Mouse (Mus musculus) CD8-positive naive resting alpha-beta T cell, adult 2 months (primary cell): Measurements from ENCODE around the gene Lrrc61.
A peak's percentile ranks its signal among the peaks of the same experiment; 100 is the strongest.

Experiments
- DNase-seq, 2 experiments: peaks; one replicate each; pipeline ENCODE4 v3.0.0; 2022; ENCODE audit warnings: low read depth in 2 of 2, low spot score in 2 of 2

Lrrc61 gene

DNA sequence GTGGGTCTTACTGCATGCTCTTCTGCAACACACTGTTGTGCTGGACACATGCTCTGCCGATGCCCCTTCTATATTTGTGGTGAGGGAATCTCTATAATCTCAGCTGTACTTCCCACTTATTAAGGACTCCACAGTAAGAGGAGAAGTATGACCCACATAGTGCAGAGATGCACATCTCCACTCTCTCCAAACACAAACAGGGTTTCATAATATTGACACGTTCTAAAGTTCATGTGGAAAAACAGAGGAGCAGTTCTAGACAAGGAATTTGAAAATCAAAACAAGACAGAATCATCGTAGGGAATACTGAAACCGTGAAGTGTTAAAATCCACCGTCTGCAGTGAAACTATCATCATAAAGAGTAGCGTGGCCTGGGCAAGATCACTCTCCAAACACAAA lies 37.3 kb downstream of the Lrrc61 start:
- no peak for DNase-seq

GRCm38 (mm10) chr6:48593158-48594042 lies 38.8 kb downstream of the Lrrc61 start, which contains the start of the genes Repin1 and Gm44965:
Gene Repin1, plus strand, starts transcription at chr6:48593883.
Gene Gm44965, plus strand, starts transcription at chr6:48593941.
- DNase-seq: peak in 1 of 2 experiments; percentile 29

DNA sequence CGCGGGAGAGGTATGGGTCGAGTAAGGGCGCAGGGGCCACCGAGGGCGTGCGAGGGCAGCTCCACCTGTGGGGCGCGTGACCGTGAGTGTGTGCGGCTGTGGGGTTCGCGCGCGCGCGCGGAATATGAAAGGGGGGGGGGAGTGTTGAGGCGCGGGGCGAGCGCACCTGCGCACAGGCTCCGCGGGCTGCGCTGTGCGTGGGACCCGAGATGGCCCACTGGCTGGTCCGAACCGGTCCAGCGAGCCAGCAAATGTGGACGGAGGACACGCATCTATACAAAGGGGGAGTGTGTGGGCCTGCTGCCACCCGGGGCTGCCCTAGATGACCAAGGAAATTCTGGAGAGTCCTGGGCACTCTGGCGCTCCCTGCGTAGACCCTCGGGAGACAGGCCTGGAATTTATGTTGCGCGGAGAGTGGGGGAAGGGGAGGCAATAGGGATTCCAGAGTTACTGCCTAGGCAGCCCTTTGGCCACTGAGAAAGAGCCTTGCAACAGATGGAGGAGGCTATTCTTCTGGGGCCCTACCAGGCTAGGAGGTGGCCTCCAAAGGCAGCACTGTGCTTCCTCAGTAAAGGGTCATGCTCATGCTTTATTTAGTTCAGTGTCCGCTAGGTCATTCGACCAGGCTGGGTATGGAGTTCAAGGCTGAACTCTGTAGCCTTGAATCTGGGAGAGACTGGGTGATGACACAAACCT lies 39.6 kb downstream of the Lrrc61 start:
- DNase-seq: no peak

GRCm38 (mm10) chr6:48595278-48595677 lies 40.7 kb downstream of the Lrrc61 start:
- DNase-seq: no peak

- DNase-seq: no peak
Observed at GRCm38 (mm10) chr6:48596545-48597232, 42.1 kb downstream of the Lrrc61 start.

DNA sequence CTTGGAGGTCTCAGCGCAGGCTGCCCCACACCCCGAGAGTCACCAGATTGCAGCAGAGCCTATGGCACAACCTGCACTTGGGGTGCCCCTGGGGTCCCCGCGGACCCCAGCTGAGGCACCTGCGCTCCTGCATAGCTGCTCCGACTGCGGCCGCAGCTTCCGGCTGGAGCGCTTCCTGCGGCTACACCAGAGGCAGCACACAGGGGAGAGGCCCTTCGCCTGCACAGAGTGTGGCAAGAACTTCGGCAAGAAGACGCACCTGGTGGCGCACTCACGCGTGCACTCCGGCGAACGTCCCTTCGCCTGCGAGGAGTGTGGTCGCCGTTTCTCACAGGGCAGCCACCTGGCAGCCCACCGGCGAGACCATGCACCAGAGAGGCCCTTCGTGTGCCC lies 42.6 kb downstream of the Lrrc61 start:
- no peak for DNase-seq

DNA sequence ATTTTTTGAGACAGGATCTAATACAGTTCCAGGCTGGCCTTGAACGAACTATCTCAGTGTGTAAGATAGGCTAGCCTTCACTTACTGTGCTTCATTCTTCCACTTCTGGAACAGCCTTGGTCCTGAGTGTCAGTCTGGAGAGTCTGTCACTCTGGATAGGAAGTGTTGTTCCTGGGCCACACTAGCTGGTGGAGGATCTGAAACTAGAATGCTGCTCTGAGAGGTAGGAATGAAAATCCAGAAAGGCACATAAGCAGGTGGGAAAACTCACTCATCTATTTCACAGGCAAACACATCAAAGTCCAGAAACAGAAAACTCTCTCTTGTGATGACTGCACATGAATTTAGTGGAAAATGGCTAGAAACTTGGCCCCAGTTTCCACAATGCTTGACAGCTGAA lies 46.0 kb downstream of the Lrrc61 start:
- no peak for DNase-seq

DNA sequence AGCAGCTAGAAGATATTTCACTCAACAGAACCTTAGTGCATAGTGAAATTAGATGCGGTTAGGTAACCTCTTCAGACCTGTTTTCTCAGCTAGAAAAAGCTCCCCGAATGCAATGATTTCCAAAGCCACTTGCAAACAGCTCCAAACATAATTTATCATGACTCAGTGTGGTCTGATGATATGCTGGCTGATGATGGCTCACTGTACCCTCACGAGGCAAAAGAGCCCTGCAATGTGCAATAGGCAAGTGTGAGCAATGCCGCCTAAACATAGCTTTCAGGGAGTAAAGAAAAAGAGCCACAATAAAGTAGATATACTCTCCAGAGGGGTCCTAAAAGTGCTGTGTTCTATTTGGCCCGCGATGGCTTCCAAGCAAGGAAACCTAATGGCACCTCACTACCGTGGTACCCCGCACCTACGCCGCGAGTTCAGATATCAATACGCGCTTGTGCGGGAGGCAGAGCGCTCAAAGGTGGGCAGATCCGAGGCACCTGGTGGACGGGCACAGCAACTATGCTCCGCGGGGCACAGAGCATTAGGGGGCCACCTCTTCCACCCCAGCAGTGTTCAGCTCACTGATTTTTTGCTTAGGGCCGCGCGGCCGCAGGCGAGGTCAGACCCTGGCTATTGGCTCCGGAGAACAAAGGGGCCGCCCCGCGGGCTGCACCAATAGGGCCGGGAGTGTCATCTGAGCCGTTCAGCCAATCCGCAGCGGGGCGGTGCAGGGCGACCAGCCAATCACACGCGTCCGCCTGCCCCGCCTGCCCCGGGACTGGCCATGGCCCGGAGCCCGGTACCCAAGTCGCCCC lies 46.9 kb downstream of the Lrrc61 start, which contains the start of gene Zfp775:
TSS of gene Zfp775 (plus strand) at position 793 of the 809 bp plus-strand sequence.
- peak; percentile 85 to 87 for DNase-seq

DNA sequence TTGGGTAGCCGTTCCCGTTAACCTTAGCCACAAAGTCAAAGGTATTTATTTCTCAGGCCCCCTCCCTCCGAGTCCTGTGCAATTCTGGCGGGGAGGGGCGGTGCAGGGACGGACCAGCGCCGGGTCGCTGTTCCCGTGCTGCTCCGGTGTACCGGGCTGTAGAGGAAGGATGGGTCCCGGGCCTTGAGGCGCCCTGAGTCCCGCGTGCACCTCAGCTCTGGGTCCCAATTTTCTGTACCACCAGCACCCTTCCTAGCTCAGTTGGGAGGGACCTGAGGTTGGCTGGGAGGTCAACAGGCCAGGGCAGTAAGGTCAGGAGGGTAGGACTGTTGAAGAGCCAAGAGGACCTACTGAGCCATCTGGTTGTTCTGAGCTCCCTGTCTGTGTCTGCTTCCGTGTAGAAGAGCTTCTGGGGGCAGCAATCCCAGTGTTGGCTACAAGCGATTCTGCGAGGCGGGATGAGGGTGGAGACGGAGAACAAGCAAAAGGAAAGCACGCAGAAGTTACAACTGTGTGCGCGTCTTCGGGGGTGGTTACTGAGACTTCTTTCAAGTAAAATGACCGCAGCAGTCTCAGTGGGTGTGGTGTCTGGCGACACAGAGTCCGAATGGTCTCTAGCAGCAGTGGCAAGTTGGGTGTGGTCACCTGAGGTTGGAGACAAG lies 47.6 kb downstream of the Lrrc61 start:
- peak in 1 of 2 experiments; percentile 18 for DNase-seq

DNA sequence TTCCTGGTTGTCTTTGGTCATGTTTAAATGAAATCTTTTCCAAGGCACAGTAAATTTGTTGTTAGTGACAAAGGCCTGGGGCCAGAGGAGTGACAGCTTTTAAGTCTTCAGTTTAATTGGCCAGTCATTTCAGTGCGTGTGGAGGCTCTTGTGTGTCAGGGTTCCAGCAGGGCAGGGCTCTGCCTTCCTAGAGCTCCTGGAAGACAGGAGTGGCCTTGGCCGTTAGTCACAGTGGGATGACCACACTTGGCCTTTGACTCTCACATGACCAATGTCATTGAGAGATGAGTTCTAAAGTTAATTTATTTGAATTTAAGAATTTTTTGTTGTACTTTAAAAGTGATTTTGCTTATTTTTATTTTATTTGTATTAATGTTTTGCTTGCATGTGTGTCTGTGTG lies 53.5 kb downstream of the Lrrc61 start:
- DNase-seq: no peak

DNA sequence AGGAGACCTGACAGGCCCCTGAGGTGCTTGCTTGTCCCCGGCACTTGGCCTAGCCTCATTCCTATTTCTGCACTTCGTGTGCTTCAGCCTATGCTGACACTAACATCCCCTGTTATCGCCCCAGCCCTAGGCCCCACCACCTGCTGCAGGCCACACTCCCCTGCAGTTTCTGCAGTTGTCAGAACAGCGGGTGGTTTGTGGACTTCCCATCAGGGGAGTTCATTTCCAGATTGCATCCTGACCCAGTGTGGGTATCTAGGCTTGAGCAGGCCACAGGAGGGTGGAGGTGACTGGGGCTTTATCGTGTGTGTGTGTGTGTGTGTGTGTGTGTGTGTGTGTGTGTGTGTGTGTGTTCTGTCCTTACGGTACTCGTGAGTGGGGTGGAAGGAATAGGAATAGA lies 54.9 kb downstream of the Lrrc61 start:
- DNase-seq: no peak

- no peak for DNase-seq
Observed at GRCm38 (mm10) chr6:48610657-48611056, 56.1 kb downstream of the Lrrc61 start.

DNA sequence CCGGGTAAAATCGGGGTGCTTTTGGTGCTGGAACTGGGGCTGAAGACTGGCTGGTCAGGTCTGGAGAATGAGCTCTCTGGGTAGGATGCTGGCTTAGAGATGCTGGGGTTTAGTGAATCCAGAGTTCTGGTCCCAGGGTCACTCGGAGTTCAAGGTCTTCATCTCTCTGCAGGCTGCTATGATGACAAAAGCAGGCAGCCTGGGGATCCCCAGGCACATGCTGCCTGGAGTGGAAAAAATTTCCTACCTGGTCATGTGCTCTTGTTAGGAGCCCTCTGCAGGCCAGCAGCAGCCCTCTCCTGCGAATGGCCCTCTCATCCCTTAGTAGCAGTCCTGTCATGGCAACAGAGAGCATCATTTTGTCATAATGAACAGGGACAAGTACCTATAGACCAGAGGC lies 58.9 kb downstream of the Lrrc61 start:
- no peak for DNase-seq

- DNase-seq: no peak
Observed at GRCm38 (mm10) chr6:48614756-48615155, 60.2 kb downstream of the Lrrc61 start.

- DNase-seq: no peak
Observed at GRCm38 (mm10) chr6:48620031-48620430, 65.4 kb downstream of the Lrrc61 start.
